Mouse (Mus musculus): ENCODE results near the gene Ptprn. TPM values are rescaled to one million over a fixed set of nuclear protein-coding genes. Genes with fewer than 3 reads are reported as not detected.

Ptprn gene
- total RNA-seq, 2 experiments from 2014 or later: not detected

DNA sequence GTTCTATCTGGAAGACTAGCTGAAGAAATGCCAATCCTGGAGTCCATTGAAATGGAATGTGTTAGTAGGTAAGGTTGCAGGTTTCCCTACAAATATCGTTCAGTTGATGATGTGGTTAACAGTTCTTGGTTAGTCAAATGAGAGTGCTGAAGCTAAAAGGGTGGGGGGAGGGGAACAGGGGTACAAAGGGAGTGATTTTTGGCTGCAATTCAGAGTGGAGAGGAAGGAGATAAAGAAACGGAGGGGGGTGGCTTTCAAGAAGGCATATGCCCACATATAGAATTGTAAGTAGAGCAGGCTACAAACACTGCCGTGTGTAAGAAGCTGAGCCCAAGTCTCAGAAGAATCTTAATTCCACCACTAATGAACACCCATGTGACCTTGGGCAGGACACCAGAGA lies 38.8 kb downstream of the Ptprn start:
- DNase-seq (ENCODE audit: low spot score): no peak

DNA sequence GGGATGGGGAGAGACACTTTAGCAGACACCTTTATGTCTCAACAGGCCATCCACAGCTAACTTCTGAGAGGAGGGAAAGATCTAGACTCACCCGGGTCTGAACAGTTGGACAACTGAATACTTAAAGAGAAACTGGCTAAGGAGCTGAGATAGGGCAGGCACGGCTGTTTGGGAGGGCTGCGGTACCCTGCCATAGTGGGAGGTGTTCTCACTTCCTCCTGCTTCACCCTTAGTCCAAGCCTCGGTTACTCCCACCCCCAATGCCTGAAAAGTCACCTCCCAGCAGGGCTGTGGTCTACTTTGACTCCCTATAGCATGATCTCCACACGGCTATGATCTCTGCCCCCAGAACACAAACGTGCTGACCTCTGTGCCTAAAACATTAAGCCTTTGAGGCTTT lies 40.8 kb downstream of the Ptprn start:
- DNase-seq (ENCODE audit: low spot score): no peak

DNA sequence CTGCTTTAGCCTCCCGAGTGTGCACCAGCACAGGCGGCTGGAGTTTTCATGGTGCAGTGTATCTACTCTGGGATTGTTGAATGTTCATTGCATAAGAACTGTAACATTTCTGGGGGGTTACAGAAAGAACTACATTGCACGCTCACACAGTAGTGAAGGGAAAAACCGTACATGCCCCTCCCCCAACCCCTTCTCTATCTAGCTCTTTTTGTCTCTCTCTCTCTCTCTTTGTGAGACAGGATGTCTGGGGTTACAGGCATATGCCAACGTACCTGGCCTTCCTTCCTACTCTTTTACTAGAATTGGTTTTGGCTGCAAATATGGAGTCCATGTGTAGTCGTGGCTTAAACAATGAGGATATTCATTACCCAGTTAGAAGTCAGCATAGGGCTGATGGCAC lies 41.4 kb downstream of the Ptprn start:
- no peak for DNase-seq (ENCODE audit: low spot score)

DNA sequence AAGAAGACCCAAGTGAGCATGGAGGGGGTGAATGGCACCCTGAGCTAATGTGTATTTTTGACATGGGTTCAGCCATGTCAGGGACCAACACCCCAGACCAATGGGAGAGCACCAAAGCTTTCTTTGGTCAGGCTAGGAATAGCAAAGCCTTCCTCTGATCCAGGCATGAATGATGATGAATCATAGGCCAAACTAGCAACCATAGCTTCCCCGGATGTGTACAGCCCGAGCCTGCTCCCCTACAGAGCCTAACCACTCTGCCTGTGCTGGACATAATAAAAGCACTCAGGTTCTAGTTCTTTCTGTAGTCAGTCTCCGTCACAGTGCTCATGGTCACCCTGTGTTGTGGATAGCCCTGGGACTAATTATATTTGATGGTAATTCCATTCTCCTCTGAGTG lies 42.8 kb downstream of the Ptprn start:
- DNase-seq (ENCODE audit: low spot score): no peak

DNA sequence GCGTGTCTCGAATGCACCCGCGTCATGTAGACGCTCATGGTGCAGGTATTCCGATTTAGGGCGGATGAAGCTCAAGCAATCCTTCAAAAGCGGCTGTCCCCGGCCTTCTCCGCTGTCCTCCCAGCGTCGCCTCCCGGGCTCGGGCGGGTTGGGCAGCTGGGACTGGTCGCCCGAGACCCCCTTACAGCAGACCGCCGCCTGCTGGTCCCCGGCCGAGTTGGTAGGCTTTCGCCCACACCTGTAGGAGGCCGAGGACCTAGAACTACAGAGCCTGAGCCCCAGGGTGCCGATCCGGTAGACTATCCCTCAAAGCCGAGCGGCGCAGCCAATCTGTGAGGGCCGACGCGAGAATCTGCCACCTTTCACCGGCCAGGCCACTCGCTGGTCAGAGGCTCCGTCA lies 44.8 kb downstream of the Ptprn start, which contains the start of gene Tuba4a:
Gene Tuba4a (minus strand): TSS at position 335 of the 400 bp plus-strand sequence.
- DNase-seq (ENCODE audit: low spot score): no peak

DNA sequence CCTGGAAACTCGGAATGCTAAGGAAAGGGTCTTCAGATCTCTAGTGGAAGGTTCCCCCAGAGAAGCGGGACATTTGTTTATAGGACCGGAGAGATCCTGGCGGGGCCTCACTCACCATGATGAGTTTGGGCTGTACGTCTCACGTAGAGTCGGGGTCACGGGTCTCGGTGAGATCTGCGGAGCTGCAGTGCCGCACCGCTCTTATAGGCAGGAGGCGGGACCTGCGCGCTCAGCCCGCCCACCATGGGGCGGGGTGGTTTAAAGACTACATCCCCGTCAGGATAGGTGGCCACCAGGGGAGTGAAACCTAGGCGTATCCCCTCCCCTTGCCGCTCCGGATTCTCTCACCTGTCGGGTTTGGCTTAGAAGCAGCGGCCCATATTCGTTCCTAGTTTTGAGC lies 45.2 kb downstream of the Ptprn start:
- DNase-seq (ENCODE audit: low spot score): peak; percentile 95

DNA sequence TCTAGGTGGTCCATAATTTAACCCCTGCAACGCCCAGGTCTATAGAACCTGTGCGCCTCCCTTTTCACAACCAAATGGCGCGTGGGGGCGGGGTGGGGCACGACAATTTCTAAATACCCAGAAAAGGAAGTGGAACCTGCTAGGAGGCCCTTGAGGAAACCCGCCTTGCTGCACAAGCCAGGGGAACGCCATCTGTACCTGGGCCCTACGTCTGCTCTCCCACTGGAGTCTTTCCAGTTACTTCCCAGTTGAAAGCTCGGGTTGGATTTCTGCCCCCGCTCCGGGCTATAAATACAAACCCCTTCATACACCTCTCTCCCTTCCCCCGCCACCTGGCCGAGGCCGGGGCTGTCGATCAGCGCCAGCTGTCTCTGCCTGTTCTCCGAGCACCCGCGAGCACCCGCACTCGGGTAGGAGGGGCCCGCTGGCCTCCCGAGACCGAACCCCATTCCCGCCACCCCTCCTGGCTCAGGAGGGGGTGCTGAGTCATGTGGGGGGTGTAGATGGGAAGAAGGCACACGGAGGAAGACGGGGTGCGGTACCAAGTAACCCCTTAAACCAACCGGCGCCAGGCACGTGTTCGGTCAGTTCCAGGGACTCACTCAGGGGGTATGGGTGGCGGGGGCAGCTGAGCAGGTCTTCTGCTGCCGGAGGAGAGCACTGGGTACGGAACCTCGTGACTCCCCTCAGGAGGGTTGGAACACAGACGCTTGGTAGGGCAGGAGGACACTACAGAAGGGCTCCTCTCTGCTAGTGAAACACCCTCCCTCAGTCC lies 45.9 kb downstream of the Ptprn start:
- peak; percentile 92 for DNase-seq (ENCODE audit: low spot score)

DNA sequence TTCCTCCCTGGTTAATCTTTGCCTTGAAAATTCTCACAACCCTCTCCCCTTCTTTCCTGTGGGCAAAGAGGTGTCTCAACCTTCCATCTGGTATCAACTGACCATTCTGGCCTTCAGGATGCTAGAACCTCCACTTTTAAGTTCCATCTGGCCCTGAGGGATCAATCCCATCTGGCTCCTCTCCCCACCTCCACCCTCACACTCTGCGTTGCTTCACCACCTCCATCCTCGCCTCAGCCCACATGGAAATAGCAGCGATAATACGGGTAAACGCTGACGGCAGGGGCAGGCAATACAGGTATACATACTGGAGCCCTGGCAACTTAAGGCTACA lies 46.4 kb downstream of the Ptprn start:
- DNase-seq (ENCODE audit: low spot score): no peak

DNA sequence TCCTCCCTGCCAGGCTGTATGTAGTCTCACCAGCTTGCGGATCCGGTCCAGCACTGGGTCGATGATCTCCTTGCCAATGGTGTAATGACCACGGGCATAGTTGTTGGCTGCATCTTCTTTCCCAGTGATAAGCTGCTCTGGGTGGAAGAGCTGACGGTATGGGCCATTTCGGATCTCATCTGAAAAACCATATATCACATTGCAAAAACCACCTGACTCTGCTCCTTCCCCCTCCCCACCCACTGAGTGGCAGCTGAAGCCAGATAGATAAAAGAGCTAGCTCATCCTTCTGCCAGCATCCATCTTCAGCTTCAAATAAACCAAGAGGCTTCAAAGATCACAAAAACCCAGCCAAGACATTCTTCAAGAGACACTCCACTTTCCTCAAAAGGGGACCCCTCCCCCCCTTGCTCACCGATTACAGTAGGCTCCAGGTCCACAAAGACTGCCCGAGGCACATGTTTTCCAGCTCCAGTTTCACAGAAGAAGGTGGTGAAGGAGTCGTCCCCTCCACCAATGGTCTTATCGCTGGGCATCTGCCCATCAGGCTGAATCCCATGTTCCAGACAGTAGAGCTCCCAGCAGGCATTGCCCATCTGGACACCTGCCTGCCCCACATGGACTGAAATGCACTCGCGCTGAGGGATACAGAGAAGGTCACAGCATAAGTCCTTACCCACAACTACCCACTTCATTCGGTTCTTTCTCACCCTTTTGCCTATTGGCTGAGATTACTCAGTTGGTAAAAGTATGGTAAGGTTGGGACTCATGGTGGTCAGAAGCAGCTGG lies 47.3 kb downstream of the Ptprn start:
- peak; percentile 73 for DNase-seq (ENCODE audit: low spot score)

DNA sequence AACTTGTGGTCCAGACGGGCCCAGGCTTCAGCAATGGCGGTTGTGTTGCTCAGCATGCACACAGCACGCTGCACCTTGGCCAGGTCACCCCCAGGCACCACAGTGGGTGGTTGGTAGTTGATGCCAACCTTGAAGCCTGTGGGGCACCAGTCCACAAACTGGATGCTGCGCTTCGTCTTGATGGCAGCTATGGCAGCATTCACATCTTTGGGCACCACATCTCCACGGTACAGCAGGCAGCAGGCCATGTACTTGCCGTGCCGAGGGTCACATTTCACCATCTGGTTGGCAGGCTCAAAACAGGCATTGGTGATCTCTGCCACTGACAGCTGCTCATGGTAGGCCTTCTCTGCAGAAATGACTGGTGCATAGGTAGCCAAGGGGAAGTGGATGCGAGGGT lies 48.5 kb downstream of the Ptprn start:
- peak; percentile 72 for DNase-seq (ENCODE audit: low spot score)

DNA sequence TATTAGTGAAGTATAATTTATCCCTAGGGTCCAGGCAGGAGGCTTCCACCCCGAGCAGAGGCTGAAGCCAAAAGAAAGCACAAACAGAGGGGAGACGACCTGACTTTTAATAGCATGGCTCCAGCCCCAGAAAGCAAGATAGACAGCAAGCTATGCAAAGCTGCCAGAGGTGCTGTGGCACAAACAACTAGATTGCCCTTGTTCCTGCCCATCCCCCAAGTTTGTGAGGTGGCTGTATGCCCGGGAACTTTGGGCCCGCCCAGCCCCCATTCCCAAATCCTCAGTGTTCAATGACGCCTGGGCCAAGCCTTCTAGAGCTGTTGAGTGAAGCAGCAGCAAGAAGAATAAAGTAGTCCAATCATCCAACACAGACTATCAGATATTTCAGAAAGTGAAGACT lies 49.4 kb downstream of the Ptprn start:
- peak; percentile 63 for DNase-seq (ENCODE audit: low spot score)

DNA sequence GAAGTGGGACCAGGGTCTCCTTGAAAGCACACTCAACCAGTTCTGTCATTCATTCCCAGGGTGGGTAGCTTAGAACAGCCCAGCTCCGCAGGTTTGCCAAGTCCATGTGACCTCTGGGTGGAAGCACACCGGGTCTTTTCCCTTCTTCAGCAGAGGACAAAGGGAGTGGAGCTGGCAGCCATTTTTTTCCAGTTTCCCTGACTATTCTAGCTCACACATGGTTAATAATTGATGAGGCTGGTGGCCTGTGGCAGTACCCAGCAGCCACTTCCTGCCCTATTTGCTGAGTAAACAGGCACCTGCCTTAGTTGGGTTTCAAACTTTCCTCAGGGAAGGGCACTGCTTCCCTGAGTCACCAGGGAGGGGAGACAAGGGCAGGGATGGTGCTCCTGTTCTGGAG lies 49.9 kb downstream of the Ptprn start:
- DNase-seq (ENCODE audit: low spot score): no peak

DNA sequence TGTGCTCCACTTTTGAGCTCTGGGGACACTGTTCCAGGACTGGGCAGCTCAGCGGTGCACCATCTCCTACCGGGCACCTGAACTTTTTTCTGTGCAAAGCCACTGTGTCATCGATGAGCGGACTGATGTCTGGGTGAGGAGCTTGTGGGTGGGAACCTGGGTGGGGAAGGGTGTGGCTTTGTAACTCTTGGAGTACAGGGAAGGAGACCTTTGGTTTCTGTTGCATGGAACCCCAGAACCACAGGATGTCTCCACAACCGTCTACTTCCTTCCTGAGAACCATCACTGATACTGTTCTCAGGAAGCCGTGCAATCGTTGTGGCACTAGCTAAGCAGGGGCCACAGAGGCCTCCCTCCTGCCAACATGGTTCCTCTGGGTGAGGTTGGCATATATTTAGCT lies 51.2 kb downstream of the Ptprn start:
- DNase-seq (ENCODE audit: low spot score): no peak

DNA sequence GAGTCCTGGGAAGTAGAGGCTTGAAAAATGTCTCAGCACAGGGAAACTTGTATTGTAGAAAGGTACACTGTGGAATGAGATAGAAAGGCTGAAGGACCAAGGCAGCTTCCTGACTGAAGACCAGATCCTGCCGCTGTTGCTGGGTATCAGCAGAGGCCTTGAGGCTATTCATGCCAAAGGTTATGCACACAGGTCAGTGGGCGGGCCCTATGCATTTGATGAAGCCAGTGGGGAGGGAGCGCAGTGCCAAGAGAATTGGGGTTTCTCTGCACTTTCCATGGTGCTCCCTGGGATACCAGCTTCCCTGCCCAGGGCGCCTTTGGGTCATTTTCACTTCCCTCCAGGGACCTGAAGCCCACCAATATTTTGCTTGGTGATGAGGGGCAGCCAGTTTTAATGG lies 51.8 kb downstream of the Ptprn start:
- DNase-seq (ENCODE audit: low spot score): no peak

DNA sequence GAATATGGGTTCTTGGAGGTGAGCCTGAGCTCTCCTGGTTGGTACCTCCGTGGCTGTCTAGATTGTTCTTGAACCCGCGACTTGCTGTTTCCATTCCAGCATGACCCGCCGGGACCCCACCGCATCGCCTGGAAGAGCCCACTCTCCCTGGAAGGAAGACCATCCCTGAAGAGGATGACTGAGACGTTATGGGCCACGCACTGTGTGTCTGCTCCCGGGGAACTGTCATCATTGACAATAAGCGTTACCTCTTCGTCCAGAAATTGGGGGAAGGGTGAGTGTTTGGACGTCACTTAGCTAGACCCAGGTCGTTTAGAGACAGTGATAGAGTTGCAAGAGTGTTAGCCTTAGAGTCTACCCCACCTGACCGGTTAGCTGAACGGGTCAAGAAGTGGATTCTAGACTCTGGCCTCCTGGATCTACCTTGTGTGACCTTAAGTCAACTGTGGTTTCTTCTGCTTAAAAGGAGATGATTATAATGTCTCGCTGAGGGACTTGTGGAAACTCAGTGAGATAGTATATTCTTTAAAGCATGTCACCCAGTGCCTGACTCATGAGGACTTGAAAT lies 53.1 kb downstream of the Ptprn start:
- no peak for DNase-seq (ENCODE audit: low spot score)

DNA sequence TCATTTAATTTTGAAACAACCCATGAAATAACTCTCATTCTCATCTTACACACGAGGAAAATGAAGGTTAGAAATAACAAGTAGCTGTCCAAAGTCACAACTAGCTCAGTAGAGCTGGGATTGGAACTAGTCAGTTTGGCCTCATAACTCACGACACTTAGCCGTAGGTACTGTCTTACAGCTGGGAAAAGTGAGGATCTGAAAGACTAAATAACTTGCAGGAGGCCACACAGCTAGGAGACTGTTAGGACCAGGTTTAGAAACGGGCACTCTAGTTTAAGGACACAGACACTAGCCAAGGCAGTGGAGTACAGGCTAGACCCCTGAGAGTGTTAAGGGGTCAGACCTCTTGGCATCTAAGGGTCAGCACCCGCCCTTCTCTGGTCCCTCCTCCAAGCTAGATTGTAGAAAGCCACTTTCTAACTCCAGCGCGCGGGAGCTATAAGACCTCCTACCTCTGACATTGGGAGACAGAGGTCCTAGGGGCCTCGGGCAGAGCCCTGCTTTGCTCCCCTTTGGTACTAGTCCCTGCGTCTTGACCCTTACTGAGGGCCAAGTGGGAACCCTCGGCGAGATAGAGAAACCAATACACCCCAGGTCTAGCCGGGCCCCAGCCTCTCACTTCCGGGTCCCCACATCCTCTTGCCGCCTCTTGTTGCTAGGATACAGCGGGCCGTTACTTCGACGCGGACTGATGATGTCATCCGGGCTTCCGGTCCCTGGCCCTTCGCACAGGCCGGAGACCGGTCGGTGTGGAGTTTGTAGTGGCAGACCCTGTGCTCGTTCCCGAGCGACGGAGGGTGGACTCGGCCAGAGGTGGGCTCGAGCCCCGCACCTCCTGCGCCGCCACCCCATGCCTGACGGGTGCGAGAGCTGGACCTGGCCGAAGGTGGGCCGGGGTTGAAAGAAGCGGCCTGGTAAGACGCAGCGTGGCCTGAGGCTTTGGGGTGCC lies 53.9 kb downstream of the Ptprn start, which contains the start of the genes Glb1l and Stk16:
Gene Glb1l (minus strand): TSS at position 678 of the 952 bp plus-strand sequence.
Gene Stk16 (plus strand): TSS at position 703 of the 952 bp plus-strand sequence.
- peak; percentile 97 for DNase-seq (ENCODE audit: low spot score)

DNA sequence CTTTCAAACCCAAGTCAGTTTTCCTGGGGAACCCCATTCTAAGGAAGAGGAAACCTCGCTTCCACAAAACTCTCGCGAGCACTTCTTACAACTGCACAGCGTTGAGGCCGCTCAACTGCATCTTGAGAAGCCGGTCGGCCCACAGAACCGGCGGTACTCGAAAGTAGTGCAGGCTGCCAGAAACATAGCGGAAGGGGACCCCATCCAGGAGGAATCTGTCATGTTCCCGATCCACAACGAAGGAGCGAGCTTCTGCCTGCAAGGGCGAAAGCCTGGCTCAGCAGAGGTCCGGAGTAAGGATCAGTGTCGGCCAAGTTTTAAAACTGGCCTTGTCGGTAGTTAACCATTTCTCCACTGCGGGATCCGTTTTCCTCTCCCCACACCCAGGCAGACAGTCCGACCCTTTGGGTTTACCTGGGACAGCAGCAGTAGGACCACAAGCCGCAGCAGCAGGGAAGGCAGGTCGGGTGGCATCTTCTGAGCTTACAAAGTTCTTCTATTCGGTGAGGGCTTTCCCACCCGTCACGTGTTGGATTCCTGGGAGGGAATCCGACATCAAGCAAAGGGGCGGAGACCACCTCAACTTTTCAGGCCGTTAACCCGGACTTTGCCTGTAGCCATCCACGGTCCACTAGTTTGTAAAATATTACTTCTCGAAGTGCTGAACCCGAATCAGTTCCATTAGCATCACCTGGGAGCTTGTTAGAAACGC lies 55.2 kb downstream of the Ptprn start:
- DNase-seq (ENCODE audit: low spot score): peak; percentile 16

DNA sequence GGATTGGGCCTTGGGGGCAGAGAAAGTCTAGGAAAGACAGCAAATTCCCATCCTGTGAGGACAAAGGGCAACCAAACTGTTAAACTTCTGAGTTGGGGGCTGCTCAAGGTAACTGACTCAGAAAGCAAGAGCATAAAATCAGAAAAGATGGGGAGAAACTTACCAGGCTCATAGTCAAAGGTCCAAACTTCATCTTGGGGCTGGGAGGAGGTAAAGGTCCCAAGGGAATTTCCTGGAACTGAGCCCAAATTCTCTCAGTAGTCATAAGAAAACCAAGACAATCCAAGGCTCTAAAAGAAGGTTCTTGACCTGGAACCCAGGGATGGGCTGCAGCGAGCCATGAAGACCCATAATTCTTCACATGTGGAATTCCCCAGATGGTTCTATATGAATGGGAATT lies 63.1 kb downstream of the Ptprn start:
- DNase-seq (ENCODE audit: low spot score): no peak
